Mouse (Mus musculus) bone marrow, adult 2 months (tissue): ENCODE measurements around the gene Fbxo42. TPM values are rescaled to one million over a fixed set of nuclear protein-coding genes. Genes with fewer than 3 reads are reported as not detected.

Source experiments
- H3K27ac ChIP-seq: fragments of 200-500 bp; 2 replicates; pipeline ENCODE4 v1.5.1; 2012; ENCODE audit warnings: low read depth, mild to moderate bottlenecking, control low read depth, inconsistent platforms, low read length; ENCODE audit not compliant: control insufficient read depth, poor library complexity, insufficient read depth
- H3K4me1 ChIP-seq: fragments of 200-500 bp; 2 replicates; pipeline ENCODE4 v1.6.1; 2011; ENCODE audit warnings: low read length; ENCODE audit not compliant: control insufficient read depth, insufficient read depth
- H3K4me3 ChIP-seq: fragments of 200-500 bp; replicated peaks from 2 replicates; pipeline ENCODE3; 2011; ENCODE audit warnings: mild to moderate bottlenecking, low read depth, low read length, control low read depth; ENCODE audit not compliant: control insufficient read depth
- CTCF ChIP-seq: fragments of 200-500 bp; IDR thresholded peaks from 2 replicates; pipeline ENCODE4 v1.5.1; 2011; ENCODE audit warnings: low read length, control low read depth; ENCODE audit not compliant: control insufficient read depth, insufficient read depth
- POLR2A ChIP-seq: fragments of 200-500 bp; IDR thresholded peaks from 2 replicates; pipeline ENCODE4 v1.6.1; 2011; ENCODE audit warnings: low read depth, mild to moderate bottlenecking, control low read depth, low read length, borderline replicate concordance; ENCODE audit not compliant: control insufficient read depth
- WGBS: fragments of 180-500 bp; shearing (Covaris S2); methylation state at CpG from one replicate; pipeline ENCODE4 v1.1.7; 2018; 5-methylcytosine and 5-hydroxymethylcytosine counted together
- polyA plus RNA-seq: library from polyadenylated mRNA; stranded (reverse); fragments of >200 nt; gene quantifications from 2 replicates; pipeline ENCODE4 v1.2.4, GENCODE M21; 2011; ENCODE audit warnings: low replicate concordance; ENCODE audit not compliant: missing spikeins, insufficient read depth, insufficient read length

Gene Fbxo42
- polyA plus RNA-seq, 1 experiment: 7.9 TPM

GRCm38 (mm10) chr4:141211646-141212045 lies 63.9 kb downstream of the Fbxo42 start:
- TF ChIP-seq CTCF (no peak), POLR2A (no peak)
- Histone ChIP-seq H3K27ac (no peak overlapping the region), H3K4me3 (no peak overlapping the region), H3K4me1 (no peaks in the 10 kb centered on the region; the same call in 1 of the 2 replicates)
- WGBS: 89% methylated on average over 4 of the region's 4 CpGs

- no peak overlapping the region for H3K27ac ChIP-seq
- H3K4me1 ChIP-seq: no peaks in the 10 kb centered on the region; the same call in 1 of the 2 replicates
- TF ChIP-seq CTCF (no peak), POLR2A (no peak)
- WGBS: 93% methylated on average over 9 of the region's 9 CpGs
- no peak overlapping the region for H3K4me3 ChIP-seq
These were observed 65.2 kb downstream of the Fbxo42 start for GRCm38 (mm10) chr4:141212892-141213291.

- peak overlapping the region; percentile 24 for H3K4me3 ChIP-seq
- no peaks in the 10 kb centered on the region; the same call in 1 of the 2 replicates for H3K4me1 ChIP-seq
- no peak overlapping the region for H3K27ac ChIP-seq
- 49% methylated on average over 2 of the region's 2 CpGs for WGBS
- TF ChIP-seq POLR2A: no peak
- TF ChIP-seq CTCF: no peak
These were observed 65.6 kb downstream of the Fbxo42 start for GRCm38 (mm10) chr4:141213342-141213741.

GRCm38 (mm10) chr4:141213770-141214336 lies 66.1 kb downstream of the Fbxo42 start, which contains the start of gene Rsg1:
Gene Rsg1 (plus strand): TSS chr4:141213956.
- H3K27ac ChIP-seq: no peak within 1 kb of the TSS
- no peaks in the 10 kb centered on the region; the same call in 1 of the 2 replicates for H3K4me1 ChIP-seq
- under 1% methylated on average over 24 of the region's 24 CpGs for WGBS
- H3K4me3 ChIP-seq: peak within 1 kb of the TSS; percentile 58
- TF ChIP-seq CTCF (0 out of 2 replicates have a peak, but pooled peaks have one; percentile 5), POLR2A (no peak)

- no peaks in the 10 kb centered on the region; the same call in 1 of the 2 replicates for H3K4me1 ChIP-seq
- TF ChIP-seq CTCF (peak; percentile 83), POLR2A (0 out of 2 replicates have a peak, but pooled peaks have one; percentile 20)
- peak overlapping the region; percentile 58 for H3K4me3 ChIP-seq
- WGBS: under 1% methylated on average over 16 of the region's 16 CpGs
- H3K27ac ChIP-seq: no peak overlapping the region
These were observed 66.7 kb downstream of the Fbxo42 start for GRCm38 (mm10) chr4:141214337-141214851.

GRCm38 (mm10) chr4:141219583-141220213 lies 72.0 kb downstream of the Fbxo42 start:
- WGBS: 88% methylated on average over 20 of the region's 20 CpGs

GRCm38 (mm10) chr4:141221848-141222247 lies 74.1 kb downstream of the Fbxo42 start:
- H3K27ac ChIP-seq: no peak overlapping the region
- TF ChIP-seq POLR2A: no peak
- 44% methylated on average over 2 of the region's 2 CpGs for WGBS
- no peaks in the 10 kb centered on the region for H3K4me1 ChIP-seq
- no peak overlapping the region for H3K4me3 ChIP-seq

More at GRCm38 (mm10) chr4:141219583-141220213, 72.0 kb downstream of the Fbxo42 start:
- no peak for TF ChIP-seq CTCF
- peak; percentile 13; the same call in 1 of the 2 replicates for TF ChIP-seq POLR2A
- no peak overlapping the region for H3K27ac ChIP-seq
- H3K4me3 ChIP-seq: no peak overlapping the region
- no peaks in the 10 kb centered on the region for H3K4me1 ChIP-seq

GRCm38 (mm10) chr4:141222752-141223151 lies 75.0 kb downstream of the Fbxo42 start:
- H3K4me3 ChIP-seq: no peak overlapping the region

GRCm38 (mm10) chr4:141228687-141229086 lies 81.0 kb downstream of the Fbxo42 start:
- Histone ChIP-seq H3K4me1 (no peaks in the 10 kb centered on the region), H3K4me3 (no peak overlapping the region), H3K27ac (no peak overlapping the region)
- 73% methylated on average over 7 of the region's 7 CpGs for WGBS
- no peak for TF ChIP-seq POLR2A
- TF ChIP-seq CTCF: no peak

More at GRCm38 (mm10) chr4:141222752-141223151, 75.0 kb downstream of the Fbxo42 start:
- no peak overlapping the region for H3K27ac ChIP-seq
- 66% methylated on average over 5 of the region's 5 CpGs for WGBS
- TF ChIP-seq CTCF (no peak), POLR2A (no peak)
- H3K4me1 ChIP-seq: no peaks in the 10 kb centered on the region
